Mouse (Mus musculus): ENCODE measurements around the gene Ugt1a1. TPM values are rescaled to one million over a fixed set of nuclear protein-coding genes. Genes with fewer than 3 reads are reported as not detected.

The Ugt1a1 gene
- polyA plus RNA-seq, 1 experiment: 31.7 TPM

DNA sequence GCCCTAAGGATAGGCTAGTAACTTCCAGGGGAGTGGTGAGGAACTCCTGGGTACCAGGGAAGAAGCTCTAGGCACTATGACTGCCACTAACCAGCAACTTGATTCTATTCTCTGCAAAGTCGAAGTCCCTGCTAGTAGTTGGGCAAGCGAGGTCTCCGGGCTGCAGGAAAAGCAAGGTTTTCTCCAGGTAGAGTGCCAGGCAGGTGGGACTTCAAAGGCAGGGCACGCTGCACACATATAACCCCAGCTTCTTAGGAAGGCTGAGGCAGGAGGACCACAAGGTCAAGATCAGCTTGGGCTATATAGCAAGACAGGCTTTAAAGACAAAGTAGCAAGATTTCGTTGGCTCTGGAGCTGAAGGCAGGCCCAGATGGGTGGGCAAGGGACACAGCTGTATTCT, 52.0 kb downstream of the Ugt1a1 start:
- Histone ChIP-seq H3K4me1 (ENCODE audit: control insufficient read depth, insufficient read depth, low read length) (no peaks in the 10 kb centered on the region; the same call in 1 of the 2 replicates), H3K4me3 (ENCODE audit: insufficient read depth, low read depth, low read length) (no peak overlapping the region), H3K27ac (ENCODE audit: insufficient read depth, low read depth, low read length) (no peak overlapping the region), H3K36me3 (ENCODE audit: control insufficient read depth, insufficient read depth, low read length) (peaks cover 5% of the 10 kb centered on the region; the same call in 1 of the 2 replicates), H3K27me3 (replicated peaks; ENCODE audit: control insufficient read depth, insufficient read depth, low read length) (no peaks in the 10 kb centered on the region)
- DNase-seq: no peak
- TF ChIP-seq POLR2A (IDR thresholded peaks at IDR 0.05; ENCODE audit: low read depth, low read length): no peak
- no peak for TF ChIP-seq CTCF (conservative IDR thresholded peaks at IDR 0.05; ENCODE audit: insufficient read depth, insufficient read length, low read depth, low read length)
- 92% methylated on average over 5 of the region's 5 CpGs for WGBS

DNA sequence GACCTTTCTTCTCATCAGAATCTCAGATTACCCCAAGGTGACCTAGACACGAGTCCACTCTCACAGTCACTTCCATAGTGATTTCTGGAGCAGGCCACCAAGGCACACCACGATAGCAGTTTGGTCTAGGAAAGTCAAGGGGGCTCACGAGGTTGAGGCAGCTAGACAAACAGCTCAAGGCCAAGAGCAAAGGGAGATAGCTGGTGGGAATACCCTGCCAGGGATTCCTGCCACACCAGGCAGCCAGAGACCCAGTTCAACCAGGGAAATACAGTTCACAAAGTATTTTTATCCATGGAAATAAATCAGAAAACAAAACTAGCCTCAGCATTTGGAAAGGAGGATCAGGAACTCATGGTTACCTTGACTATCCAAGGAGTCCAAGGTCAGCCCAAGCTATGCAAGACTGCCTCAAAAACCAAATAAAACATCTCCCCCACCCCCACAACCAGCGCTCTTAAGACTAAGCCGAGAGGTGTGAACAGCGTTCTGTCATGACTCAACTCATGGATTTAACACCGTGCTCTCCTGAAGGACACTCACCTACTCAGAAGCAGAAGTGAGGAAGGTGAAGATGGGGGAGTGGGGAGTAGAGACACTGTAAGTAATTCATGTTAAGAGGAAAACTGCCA, 52.6 kb downstream of the Ugt1a1 start:
- peaks cover 5% of the 10 kb centered on the region; the same call in 1 of the 2 replicates for H3K36me3 ChIP-seq (ENCODE audit: control insufficient read depth, insufficient read depth, low read length)
- TF ChIP-seq CTCF (conservative IDR thresholded peaks at IDR 0.05; ENCODE audit: insufficient read depth, insufficient read length, low read depth, low read length): no peak
- no peak for TF ChIP-seq POLR2A (IDR thresholded peaks at IDR 0.05; ENCODE audit: low read depth, low read length)
- no peak overlapping the region for H3K4me3 ChIP-seq (ENCODE audit: insufficient read depth, low read depth, low read length)
- H3K4me1 ChIP-seq (ENCODE audit: control insufficient read depth, insufficient read depth, low read length): no peaks in the 10 kb centered on the region; the same call in 1 of the 2 replicates
- DNase-seq: no peak
- 80% methylated on average over 7 of the region's 7 CpGs for WGBS
- no peak overlapping the region for H3K27ac ChIP-seq (ENCODE audit: insufficient read depth, low read depth, low read length)
- no peaks in the 10 kb centered on the region for H3K27me3 ChIP-seq (replicated peaks; ENCODE audit: control insufficient read depth, insufficient read depth, low read length)

DNA sequence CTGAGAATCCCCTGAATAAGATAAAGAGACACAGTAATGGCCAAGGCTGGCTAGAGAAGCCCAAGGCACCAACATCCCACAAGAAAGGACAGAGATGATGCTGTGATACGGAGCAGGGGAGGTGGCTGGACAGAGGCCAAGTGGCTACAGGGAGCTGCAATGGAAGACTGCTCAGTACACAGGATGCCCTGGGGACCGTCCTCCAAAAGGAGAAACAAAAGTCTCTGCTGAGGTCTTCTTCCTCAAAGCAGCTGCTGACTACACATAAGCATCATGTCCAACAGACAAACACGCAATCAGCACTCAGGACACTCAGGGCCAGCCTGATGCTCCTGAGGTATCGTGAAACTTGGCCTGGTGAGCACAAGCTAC, 53.1 kb downstream of the Ugt1a1 start:
- Histone ChIP-seq H3K27me3 (replicated peaks; ENCODE audit: control insufficient read depth, insufficient read depth, low read length) (no peaks in the 10 kb centered on the region), H3K4me1 (ENCODE audit: control insufficient read depth, insufficient read depth, low read length) (no peaks in the 10 kb centered on the region; the same call in 1 of the 2 replicates), H3K27ac (ENCODE audit: insufficient read depth, low read depth, low read length) (no peak overlapping the region), H3K36me3 (ENCODE audit: control insufficient read depth, insufficient read depth, low read length) (peaks cover 8% of the 10 kb centered on the region; the same call in 1 of the 2 replicates), H3K4me3 (ENCODE audit: insufficient read depth, low read depth, low read length) (no peak overlapping the region)
- no peak for DNase-seq
- no peak for TF ChIP-seq POLR2A (IDR thresholded peaks at IDR 0.05; ENCODE audit: low read depth, low read length)
- TF ChIP-seq CTCF (conservative IDR thresholded peaks at IDR 0.05; ENCODE audit: insufficient read depth, insufficient read length, low read depth, low read length): no peak
- WGBS: 75% methylated on average over 4 of the region's 4 CpGs

DNA sequence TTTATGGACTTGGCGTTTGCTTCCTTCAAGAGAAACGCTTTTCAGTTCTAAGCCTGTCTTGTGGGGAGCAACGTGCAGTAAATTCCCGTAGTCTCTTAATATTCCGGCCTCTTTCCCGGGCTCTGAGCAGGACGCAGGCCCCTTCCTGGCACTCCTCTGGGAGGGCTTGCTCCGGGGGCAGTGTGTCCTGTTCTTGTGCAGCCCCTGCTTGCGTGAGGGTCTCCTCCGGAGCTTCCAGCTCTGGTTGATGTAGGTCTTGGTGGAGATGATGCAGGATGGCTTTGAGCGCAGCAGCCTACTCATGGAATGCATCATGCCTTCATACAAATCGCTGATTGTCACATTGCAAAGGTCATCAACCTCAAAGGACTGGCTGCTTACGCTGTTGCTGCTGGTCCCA, 54.4 kb downstream of the Ugt1a1 start:
- Histone ChIP-seq H3K4me3 (ENCODE audit: insufficient read depth, low read depth, low read length) (no peak overlapping the region), H3K27me3 (replicated peaks; ENCODE audit: control insufficient read depth, insufficient read depth, low read length) (no peaks in the 10 kb centered on the region), H3K36me3 (ENCODE audit: control insufficient read depth, insufficient read depth, low read length) (peaks cover 8% of the 10 kb centered on the region; the same call in 1 of the 2 replicates), H3K4me1 (ENCODE audit: control insufficient read depth, insufficient read depth, low read length) (no peaks in the 10 kb centered on the region), H3K27ac (ENCODE audit: insufficient read depth, low read depth, low read length) (no peak overlapping the region)
- 85% methylated on average over 13 of the region's 13 CpGs for WGBS
- no peak for DNase-seq
- TF ChIP-seq POLR2A (IDR thresholded peaks at IDR 0.05; ENCODE audit: low read depth, low read length): no peak
- no peak for TF ChIP-seq CTCF (conservative IDR thresholded peaks at IDR 0.05; ENCODE audit: insufficient read depth, insufficient read length, low read depth, low read length)

DNA sequence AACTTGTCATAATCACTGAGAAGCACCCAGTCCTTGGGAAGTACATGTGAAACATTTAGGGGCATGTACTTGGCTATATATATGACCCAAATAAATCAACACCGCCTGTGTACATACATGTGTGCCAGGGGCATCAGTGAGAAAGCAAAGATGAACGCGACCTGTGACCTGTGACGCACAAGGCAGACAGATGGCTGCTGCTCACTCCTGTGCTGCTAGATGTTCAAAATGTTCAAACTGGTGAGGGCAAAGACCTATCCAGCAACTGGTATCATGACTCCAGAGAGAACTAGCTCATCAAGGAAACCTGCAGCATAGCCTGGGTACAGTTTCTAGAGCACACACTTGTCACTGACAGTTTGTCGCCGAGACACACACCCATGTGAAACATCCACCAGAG, 55.7 kb downstream of the Ugt1a1 start:
- TF ChIP-seq POLR2A (IDR thresholded peaks at IDR 0.05; ENCODE audit: low read depth, low read length): no peak
- TF ChIP-seq CTCF (conservative IDR thresholded peaks at IDR 0.05; ENCODE audit: insufficient read depth, insufficient read length, low read depth, low read length): no peak
- no peak overlapping the region for H3K27ac ChIP-seq (ENCODE audit: insufficient read depth, low read depth, low read length)
- H3K4me1 ChIP-seq (ENCODE audit: control insufficient read depth, insufficient read depth, low read length): no peaks in the 10 kb centered on the region
- no peak for DNase-seq
- H3K4me3 ChIP-seq (ENCODE audit: insufficient read depth, low read depth, low read length): no peak overlapping the region
- 90% methylated on average over 6 of the region's 6 CpGs for WGBS
- peaks cover 8% of the 10 kb centered on the region; the same call in 1 of the 2 replicates for H3K36me3 ChIP-seq (ENCODE audit: control insufficient read depth, insufficient read depth, low read length)
- no peaks in the 10 kb centered on the region for H3K27me3 ChIP-seq (replicated peaks; ENCODE audit: control insufficient read depth, insufficient read depth, low read length)

DNA sequence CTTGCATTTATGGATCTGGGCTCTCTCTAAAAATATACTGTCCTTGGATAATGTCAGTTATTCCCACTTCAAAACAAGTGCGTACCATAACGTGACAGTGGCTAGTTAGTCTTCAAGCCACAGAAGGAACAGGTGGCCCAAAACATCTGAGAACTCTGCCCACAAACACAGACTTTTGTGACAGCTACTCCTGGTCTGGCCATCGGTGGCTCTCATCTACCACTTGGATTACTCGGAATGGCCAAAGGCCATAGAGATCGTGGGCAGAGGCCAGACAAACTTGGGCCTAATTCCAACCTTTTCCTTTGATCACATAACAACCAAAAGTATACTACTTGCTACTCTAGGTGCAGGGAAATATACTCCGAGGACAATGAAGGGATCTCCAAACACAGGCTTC, 56.3 kb downstream of the Ugt1a1 start:
- Histone ChIP-seq H3K36me3 (ENCODE audit: control insufficient read depth, insufficient read depth, low read length) (peaks cover 8% of the 10 kb centered on the region; the same call in 1 of the 2 replicates), H3K27me3 (replicated peaks; ENCODE audit: control insufficient read depth, insufficient read depth, low read length) (no peaks in the 10 kb centered on the region), H3K4me3 (ENCODE audit: insufficient read depth, low read depth, low read length) (no peak overlapping the region), H3K27ac (ENCODE audit: insufficient read depth, low read depth, low read length) (no peak overlapping the region), H3K4me1 (ENCODE audit: control insufficient read depth, insufficient read depth, low read length) (no peaks in the 10 kb centered on the region)
- no peak for DNase-seq
- TF ChIP-seq POLR2A (IDR thresholded peaks at IDR 0.05; ENCODE audit: low read depth, low read length) (no peak), CTCF (conservative IDR thresholded peaks at IDR 0.05; ENCODE audit: insufficient read depth, insufficient read length, low read depth, low read length) (no peak)
- WGBS: 83% methylated on average over 6 of the region's 6 CpGs

Other genes with a start within 250 kb of the Ugt1a1 start
- 10.0 and 10.1 TPM in 2 replicates for gene Usp40, start 203.4 kb upstream of the Ugt1a1 start, polyA plus RNA-seq (2012; rRNA removed)
- gene Ugt1a10, start 156.6 kb upstream of the Ugt1a1 start, polyA plus RNA-seq (2012; rRNA removed): 129 and 166 TPM in 2 replicates
- gene Ugt1a9, start 141.2 kb upstream of the Ugt1a1 start, polyA plus RNA-seq (2012; rRNA removed): 3.2 and 5.1 TPM in 2 replicates
- gene Ugt1a8, start 124.1 kb upstream of the Ugt1a1 start, polyA plus RNA-seq (2012; rRNA removed): 0.20 and 0.22 TPM in 2 replicates
- 85.2 and 96.9 TPM in 2 replicates for gene Ugt1a7c, start 116.9 kb upstream of the Ugt1a1 start, polyA plus RNA-seq (2012; rRNA removed)
- 8.5 and 10.5 TPM in 2 replicates for gene Ugt1a6b, start 108.7 kb upstream of the Ugt1a1 start, polyA plus RNA-seq (2012; rRNA removed)
- 20.9 and 21.1 TPM in 2 replicates for gene Ugt1a6a, start 77.2 kb upstream of the Ugt1a1 start, polyA plus RNA-seq (2012; rRNA removed)
- 0.59 and 0.90 TPM in 2 replicates for gene Ugt1a5, start 45.9 kb upstream of the Ugt1a1 start, polyA plus RNA-seq (2012; rRNA removed)
- 1,010 and 1,230 TPM in 2 replicates for gene Ugt1a2, start 11.4 kb upstream of the Ugt1a1 start, polyA plus RNA-seq (2012; rRNA removed)
- 1.6 and 1.9 TPM in 2 replicates for gene Dnajb3, start 6.2 kb upstream of the Ugt1a1 start, polyA plus RNA-seq (2012; rRNA removed)
- 0.08 TPM in 2 replicates for gene Mroh2a, start 15.0 kb downstream of the Ugt1a1 start, polyA plus RNA-seq (2012; rRNA removed)
- 12.8 and 14.5 TPM in 2 replicates for gene Hjurp, start 65.7 kb downstream of the Ugt1a1 start, polyA plus RNA-seq (2012; rRNA removed)
- not detected in 2 replicates for gene Trpm8, start 65.7 kb downstream of the Ugt1a1 start, polyA plus RNA-seq (2012; rRNA removed)
- gene Spp2, start 195.0 kb downstream of the Ugt1a1 start, polyA plus RNA-seq (2012; rRNA removed): 1,106 and 1,181 TPM in 2 replicates